In genomic region chr5:122390671-122391070, GRCm38 (mm10) we compare ENCODE assay signal across 23 mouse cellular contexts.
"Had no signal": no experiment of that assay in that cellular context is flagged by ENCODE, and none has a peak within 500 bp of the region (broad histone marks: within the 10 kb centered on the region; RNA-seq: fewer than 3 reads in every experiment).

No protein-coding gene starts in this region.

- H3K9ac ChIP-seq: heart, embryonic 12.5 days; hindbrain, embryonic 13.5 days; hindbrain, embryonic 15.5 days; kidney, embryonic 15.5 days; limb, embryonic 13.5 days; limb, embryonic 15.5 days had no signal

- DNase-seq: forebrain, postnatal 0 days; gastrocnemius, postnatal 14 days; gastrocnemius, postnatal 36 days; heart, adult 18-20 months; heart, postnatal 10 days; heart, postnatal 36 days; kidney, adult 11 months; kidney, adult 2 months; kidney, adult 9 months; kidney, postnatal 14 days; kidney, postnatal 36 days; layer of hippocampus, adult 9-11 months; layer of hippocampus, postnatal 36 days; left cerebral cortex, postnatal 4 days had no signal

- H3K27me3 ChIP-seq: heart, embryonic 12.5 days; hindbrain, embryonic 13.5 days; hindbrain, embryonic 15.5 days; kidney, embryonic 15.5 days; limb, embryonic 13.5 days; limb, embryonic 15.5 days had no signal

- H3K4me3 ChIP-seq: heart, embryonic 10.5 days; heart, embryonic 12.5 days; hindbrain, embryonic 13.5 days; limb, embryonic 13.5 days; limb, embryonic 15.5 days had no signal

- H3K9me3 ChIP-seq: heart, embryonic 10.5 days; heart, embryonic 12.5 days; hindbrain, embryonic 13.5 days; hindbrain, embryonic 15.5 days; kidney, embryonic 15.5 days; limb, embryonic 13.5 days; limb, embryonic 15.5 days had no signal

- H3K27ac ChIP-seq: heart, embryonic 10.5 days; hindbrain, postnatal 0 days; kidney, embryonic 15.5 days; kidney, postnatal 0 days; limb, embryonic 13.5 days; limb, embryonic 15.5 days had no signal

- H3K36me3 ChIP-seq: hindbrain, embryonic 13.5 days; hindbrain, embryonic 15.5 days had no signal
